Mouse (Mus musculus): Measurements from ENCODE around the gene Fryl.
"Not testable (repeated sequence)": the region's sequence is repeated elsewhere in the genome, so short reads cannot be mapped to it uniquely, and the experiment has no call there.

Gene Fryl

DNA sequence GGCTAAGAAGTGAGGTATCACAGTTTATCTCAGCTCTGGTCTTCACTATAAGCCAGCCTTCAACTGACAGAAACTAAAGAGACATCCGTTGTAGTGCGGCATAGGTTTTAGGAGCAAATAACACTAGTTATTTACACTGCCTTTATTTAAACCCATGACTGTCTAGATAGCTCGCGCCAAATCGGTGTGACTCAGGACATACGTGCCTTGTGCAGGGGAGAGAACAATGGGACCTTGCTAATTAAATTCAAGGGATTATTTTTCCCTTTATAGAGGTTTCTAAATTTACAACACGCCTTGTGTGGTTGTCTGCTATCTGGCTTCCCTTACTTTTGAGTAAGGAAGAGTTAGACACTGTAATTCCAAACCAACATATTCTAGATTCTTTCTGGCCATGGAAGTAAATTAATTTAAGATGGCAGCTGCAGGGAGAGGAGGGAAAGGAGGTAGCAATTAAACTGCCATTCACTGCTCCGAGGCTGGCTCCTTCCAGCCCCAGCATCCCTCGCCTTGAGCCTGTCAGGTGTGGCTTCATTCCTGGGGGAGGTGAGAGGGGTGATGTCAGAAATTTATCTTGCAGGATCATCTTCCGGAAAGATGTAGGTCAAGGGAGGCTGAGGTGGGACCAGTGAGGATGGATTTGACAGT lies 154.0 kb downstream of the Fryl start:
- no peak for DNase-seq (ENCODE audit: low spot score)

DNA sequence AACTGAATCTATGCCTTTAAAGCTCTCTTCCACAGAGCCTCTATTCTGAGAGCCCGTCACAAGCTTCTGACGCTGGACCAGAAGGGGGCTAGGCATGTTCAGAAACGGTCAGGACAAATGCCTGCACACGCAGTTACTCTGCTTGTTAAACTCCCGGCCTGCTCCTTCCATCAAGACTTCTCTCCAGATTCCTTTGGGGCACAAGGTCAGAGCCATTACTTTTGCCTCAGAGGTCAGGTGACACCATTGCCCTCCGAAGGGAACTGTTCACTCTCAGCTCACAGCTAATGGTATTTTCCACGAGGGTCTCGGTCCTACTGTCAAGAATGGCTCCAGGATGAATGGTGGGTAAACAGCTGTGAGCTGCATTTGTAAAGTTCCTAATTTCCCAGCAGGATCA lies 164.2 kb downstream of the Fryl start:
- peak; percentile 48 for DNase-seq (ENCODE audit: low spot score)

DNA sequence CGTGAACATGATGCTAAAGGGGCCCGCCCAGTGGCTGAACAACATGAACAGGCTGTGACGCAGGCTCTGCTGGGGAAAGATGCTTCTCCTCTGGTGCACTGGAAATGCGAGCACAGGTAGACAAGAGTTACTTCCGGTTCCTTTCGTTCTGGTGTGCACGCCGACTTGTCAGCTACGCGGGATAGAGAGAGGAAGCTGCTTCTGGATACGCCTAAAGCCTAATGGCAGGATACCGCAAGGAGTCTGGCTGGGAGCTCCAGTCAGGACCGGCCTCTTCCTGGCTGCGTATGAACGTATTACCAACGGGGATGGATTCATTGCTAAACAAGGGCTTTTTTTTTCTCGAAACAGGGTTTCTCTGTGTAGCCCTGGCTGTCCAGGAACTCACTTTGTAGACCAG lies 167.3 kb downstream of the Fryl start:
- DNase-seq (ENCODE audit: low spot score), result no peak

DNA sequence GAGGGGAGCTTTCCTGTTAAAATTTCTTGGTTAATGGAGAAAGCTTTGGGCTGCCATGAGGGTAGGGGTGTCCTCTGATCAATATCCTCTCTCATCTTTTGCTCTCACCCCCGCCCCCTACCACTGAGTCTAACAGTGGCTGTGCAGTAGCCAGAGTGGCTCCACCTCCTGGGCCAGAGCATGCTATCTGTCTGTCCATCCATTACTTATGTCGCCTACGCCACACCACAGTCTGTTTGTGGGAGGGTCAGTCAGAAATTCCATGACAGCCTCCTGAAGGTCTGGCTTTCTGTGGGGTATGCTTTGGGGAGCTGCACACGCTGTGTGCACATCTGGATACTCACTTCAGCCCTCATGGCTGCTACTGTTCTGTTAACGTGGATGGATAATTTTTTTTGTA lies 174.9 kb downstream of the Fryl start:
- no peak for DNase-seq (ENCODE audit: low spot score)

DNA sequence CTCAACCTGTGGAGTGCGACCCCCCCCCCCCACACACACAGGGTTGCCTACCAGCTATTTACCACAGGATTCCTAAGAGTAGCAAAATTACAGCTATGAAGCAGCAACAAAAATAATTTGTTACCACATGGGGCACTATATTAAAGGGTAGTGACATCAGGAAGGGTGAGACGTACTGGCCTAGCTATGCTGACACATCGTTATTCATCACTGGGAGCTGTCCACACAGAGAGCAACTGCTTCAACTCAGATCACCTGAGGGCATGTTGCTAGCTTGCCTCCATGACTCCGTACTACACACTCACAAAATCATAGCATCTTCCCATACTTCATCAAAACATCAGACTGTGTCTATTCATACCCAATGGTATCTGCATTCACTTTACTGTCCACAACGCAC lies 176.6 kb downstream of the Fryl start:
- no peak for DNase-seq (ENCODE audit: low spot score)

DNA sequence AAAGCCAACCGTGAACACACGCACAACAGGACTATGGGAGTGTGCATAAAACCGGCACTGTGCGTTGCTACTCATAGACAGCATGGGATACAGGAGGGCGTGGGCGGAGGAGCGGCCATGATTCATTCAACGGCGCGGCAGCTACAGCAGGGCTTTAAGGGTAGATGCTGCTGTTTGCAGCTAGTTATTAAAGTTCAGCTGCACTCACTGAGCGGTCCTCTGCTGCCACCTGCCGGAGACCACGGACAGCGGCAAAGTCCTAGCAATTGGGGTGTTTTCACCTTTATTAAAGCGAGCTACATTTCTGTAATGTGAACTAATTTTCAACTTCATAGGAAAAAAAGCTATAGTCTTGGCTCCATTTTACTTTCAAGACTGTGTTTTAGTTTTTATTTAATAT lies 185.1 kb downstream of the Fryl start:
- peak; percentile 88 for DNase-seq (ENCODE audit: low spot score)

DNA sequence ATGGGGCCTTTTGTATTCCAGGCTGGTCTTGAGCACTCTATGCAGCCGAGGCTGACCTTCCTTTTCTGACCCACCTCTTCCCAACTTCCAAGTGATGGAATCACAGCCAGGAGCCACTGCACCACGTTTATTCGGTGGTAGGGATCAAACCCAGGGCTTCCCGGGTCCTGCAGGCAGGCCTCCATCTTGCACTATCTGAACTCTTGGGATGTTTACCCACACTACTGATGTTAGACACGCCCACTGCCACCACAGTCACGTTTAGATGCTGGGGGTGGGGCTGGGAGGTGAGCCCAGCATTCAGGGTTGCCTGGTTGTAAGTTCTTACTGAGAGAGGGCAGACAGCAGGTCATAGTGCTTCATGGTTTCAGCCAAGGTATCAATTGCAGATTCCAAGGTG lies 189.5 kb downstream of the Fryl start:
- no peak for DNase-seq (ENCODE audit: low spot score)

DNA sequence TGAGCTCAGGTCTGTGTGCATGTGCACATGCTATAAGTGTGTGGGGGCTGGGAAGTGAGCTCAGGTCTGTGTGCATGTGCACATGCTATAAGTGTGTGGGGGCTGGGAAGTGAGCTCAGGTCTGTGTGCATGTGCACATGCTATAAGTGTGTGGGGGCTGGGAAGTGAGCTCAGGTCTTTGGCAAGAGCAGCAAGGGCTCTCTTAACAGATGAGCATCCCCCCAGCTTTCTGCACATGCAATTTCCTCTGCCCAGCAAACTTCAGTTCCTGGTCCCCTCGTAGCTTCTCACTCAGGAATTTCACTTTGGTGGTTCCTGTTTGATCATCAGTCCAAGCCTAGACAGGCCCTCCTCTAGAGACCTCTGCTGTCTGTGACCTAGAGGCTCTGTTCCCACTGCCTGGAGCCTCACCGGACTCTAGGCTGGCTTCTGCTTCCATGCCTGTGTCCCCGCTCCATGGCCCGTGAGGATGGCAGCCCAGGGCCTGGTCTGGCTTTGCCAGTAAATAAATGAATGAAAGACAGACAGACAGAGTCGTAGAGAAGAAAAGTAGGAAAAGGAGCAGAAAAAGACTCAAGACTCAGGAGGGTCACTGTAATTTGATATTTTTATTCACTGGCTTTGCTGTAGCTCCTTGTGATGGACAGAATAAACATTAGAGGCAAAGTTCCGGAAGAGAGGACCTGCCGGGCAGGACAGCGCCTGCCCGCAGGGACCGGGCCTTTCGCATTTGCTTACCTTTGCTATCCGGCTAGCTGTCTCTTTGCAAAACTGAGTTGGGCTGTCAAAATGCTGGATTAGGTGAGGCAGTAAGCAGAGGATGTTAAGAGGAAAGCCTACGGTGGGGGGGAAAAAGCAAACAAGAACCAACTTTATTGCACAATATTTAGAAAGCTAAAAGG lies 192.4 kb downstream of the Fryl start:
- DNase-seq (ENCODE audit: low spot score), result no peak

DNA sequence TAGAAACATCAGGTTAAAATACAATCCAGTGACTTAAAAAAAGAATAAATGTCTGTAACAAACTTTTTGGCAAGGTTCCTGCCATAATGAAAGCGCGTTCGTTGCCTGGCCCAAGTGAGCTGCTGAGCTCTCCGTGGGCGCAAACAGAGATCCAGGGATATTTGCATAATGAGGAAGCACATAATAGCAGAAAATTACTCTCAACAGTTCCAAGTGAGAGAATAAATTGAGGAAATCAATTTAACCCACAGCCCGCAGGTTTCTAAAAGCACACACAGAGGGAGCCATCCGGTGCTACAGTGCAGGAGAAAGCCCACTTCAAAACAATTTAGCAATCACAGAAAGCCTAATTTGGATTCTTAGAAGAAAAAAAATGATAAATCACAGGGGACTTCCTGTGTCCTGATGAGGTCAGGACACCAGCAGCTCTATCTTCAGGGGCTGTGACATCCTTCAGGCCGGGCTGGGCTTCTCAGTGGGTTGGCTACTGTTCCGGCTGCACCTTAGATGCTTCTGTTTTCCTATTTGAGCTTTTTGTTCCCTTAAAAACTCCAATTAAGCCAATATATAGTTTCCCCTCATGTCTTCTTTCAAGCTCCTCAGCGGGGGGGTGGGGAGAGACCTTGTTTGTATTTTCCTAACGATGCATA lies 194.8 kb downstream of the Fryl start:
- DNase-seq (ENCODE audit: low spot score), result no peak

DNA sequence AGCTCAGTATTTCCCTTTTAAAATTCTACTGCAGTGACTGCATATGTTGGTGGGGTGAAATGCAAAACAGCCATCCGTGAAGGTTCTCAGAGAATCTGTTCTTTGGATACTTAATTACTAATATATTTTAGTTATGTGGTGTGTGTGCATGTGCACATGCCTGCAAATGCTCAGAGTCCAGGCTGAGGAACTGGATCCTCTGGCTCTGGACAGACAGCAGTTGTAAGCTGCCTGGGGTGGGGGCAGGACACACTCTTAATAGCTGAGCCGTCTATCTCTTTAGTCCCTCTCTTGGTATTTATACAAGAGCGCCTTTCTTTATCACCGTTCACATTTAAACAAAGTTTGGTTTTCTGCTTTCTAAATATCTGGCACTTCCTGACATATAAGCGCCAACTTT lies 199.5 kb downstream of the Fryl start:
- DNase-seq (ENCODE audit: low spot score), result no peak

DNA sequence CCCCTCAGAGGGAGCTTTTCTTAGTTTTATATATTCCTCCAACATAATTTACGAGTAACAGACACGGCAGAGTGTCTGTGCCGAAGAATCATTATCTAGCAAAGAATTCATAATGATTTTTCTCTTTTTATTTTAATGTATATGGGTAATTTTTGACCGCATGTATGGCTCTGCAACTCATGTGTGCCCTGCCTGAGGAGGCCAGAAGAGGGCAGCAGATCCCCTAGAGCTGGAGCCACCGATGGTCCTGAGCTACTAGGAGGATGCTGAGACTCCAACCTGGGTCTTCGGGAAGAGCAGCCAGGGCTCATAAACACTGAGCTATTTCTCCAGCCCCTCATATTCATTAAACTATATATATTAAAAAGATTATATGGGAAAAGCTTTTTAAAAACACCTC lies 200.0 kb downstream of the Fryl start:
- no peak for DNase-seq (ENCODE audit: low spot score)

DNA sequence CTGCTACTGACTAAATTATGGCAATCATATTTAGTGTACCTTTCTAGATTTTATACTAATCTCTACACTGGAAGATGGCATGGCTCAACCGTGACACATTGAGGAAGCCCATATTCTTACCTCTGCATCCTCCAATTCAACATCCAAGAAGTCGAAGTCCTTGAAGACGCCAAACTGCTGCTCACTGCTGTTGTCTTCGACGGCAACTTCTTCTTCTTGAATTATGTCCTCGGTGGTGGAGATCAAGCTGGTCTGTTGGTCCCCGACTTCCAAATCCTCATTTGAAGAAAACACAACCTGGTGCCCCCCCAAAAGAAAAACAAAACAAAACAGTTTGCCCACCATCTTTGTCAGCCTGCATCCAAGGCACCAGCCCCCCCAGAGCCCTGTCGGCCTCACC lies 202.5 kb downstream of the Fryl start:
- no peak for DNase-seq (ENCODE audit: low spot score)

DNA sequence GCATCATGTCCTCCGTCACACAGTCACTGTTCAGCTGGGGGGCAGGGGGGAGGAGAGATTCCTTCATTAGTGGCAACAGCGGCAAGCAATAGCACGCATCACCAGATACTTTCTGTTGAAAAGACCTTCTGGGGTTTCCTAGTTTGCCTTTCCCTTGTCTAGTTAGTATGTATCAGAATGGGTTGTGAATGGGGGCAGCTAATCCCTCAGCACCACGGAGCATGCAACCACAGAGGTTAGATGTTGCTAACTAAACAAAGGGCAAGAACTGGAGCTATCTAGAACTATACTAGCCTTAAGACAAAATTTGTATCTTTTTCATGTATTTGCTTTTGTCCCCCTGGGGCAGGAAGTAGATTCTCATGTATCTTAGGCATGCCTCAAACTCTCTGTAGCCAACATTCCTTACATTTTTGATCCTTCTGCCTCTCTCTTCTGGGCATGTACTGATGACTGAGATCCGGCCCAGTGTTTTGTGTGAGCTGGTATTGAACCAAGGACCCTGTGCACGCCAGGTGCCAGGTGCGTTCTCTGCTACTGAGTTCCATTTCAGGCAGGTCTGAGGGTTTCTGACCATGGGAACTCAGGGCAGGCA lies 208.7 kb downstream of the Fryl start:
- no peak for DNase-seq (ENCODE audit: low spot score)

DNA sequence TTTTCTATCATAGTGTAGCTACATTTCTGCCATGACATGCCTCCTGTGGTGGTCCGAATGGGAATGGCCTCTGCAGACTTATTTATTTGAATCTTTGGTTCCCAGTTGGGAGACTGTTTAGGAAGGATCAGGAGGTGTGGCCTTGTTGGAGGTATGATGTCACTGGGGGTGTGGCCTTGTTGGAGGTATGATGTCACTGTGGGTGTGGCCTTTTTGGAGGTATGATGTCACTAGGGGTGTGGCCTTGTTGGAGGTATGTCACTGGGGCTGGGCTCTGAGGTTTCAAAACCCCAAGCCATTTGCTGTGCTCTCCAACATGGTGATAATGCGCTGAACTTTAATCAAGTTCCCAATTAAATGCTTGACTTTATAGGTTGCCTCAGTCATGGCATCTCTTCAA lies 212.4 kb downstream of the Fryl start:
- no peak for DNase-seq (ENCODE audit: low spot score)

DNA sequence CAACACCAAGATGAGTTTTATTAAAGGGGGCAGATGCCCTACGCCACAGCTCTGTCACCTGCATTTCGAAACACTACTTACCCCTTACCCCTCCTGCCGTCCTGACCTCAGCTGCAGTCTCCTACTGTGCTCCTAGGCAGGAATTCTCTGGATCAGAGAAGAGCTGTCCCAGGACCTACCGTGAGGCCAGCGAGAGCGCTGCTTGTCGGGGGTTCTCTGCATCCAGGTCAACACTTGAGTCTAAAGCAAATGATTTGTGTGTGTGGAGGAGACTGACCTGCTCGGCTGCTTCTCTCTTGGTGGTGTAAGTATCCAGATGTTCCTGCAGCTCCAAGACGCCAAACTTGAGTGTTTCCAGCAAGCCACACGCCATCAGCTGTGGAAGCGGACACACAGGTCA lies 223.9 kb downstream of the Fryl start:
- no peak for DNase-seq (ENCODE audit: low spot score)

DNA sequence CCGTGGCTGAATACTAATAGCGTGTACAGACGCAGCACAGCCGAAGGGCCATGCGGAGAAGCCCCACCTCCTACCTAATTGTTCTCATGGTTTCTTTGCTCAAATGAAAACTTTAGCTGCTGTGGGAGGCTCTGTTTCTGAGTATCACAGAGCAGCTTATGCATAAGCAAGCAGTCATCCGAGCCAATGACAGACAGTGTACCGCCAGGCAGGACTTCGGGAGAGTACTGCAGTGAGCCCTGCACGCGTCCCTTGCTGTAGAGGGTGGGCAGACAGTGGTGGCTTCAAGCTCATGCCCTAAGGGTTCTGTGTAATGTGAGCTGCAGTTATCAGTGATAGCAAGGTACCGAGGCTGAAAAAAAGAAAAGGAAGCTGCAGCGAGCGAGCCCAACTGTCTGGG lies 227.8 kb downstream of the Fryl start:
- DNase-seq (ENCODE audit: low spot score), result peak; percentile 14

DNA sequence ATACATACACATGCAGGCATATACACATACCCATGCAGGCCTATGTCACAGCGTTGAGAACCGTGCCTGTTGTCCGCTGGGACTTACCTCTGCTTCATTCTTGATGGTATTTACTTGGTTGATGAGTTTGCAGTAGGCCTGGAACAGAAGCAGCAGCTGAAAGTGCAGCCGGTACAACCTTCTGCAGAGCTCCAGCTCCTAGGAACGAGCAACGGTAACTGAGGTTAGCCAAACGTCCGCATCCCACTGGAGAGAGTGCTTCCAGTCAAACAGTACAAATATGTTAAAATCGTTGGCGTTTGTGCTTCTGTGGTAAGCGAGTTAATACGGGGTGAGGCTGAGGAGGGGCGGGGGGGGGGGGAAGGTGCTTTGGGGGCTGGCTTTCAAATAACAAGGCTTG lies 232.6 kb downstream of the Fryl start:
- DNase-seq (ENCODE audit: low spot score), result no peak

DNA sequence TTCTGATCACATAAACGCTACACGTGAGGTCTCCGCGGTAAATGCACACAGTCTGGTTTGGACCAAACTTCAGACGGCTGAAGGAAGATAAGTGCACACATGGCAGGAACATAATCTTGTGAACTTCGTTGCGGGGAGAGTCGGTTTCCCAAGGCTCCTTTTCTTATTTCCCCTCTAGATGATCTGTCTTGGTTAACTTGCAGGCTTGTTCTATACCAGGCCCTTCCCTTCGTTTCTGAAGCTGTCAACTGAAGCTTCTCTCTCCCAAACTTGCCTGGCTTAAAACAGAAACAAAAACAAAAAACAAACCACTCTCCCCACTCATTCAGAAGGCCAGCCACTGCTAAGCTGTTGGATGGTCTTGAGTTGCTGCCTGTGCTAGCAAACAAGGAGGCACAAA lies 241.7 kb downstream of the Fryl start:
- DNase-seq (ENCODE audit: low spot score), result no peak

DNA sequence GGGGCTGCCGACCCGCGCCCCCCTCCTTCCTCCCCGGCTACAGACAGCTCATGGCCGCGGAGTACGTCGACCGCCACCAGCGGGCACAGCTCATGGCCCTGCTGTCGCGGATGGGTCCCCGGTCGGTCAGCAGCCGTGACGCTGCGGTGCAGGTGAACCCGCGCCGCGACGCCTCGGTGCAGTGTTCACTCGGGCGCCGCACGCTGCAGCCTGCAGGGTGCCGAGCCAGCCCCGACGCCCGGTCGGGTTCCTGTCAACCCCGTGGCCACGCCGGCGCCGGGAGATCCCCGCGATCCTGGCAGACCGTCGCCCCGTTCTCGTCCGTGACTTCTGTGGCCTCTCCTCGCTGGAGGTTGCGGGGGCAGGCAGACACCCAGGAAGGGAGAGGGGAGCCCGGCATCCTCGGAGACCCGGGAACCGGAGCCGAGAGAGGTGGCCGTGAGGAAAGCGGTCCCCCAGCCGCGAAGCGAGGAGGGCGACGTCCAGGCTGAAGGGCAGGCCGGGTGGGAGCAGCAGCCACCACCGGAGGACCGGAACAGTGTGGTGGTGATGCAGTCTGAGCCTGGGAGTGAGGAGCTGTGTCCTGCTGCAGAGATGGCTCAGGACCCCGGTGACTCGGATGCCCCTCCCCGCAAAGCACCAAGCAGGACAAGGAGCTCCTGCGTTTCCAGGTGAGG lies 242.7 kb downstream of the Fryl start:
- peak; percentile 25 for DNase-seq (ENCODE audit: low spot score)

DNA sequence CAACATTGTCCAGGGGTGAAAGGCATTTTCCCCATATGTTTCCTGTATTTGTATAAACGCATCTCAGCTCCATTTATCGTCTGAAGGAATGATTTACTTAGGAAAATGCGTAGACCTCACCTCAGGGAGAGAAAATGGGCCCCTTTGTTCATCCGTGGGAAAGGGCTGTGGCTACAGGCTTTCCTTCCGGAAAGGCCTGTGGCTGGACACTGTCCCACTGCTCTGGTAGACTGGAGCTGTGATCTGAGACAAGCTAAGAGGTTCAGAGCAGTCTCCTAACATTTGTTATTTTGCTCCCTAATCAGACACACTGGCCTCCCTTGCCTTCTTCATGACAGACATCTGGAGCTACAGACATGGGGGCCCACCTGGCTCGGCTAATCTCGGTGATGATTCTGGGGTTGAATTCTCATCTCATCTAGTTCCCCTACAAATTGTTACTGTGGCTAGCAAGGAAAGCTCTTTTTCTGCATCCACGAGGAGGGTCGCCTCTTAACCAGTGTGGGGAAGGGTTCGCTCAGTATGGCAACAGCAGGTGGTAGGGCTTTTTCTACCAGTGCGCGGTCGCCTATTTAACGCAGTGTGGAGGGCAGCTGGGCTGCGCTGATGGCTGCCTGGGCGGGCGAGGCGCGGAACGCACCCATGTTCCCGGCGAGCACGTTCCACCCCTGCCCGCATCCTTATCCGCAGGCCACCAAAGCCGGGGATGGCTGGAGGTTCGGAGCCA lies 243.4 kb downstream of the Fryl start:
- peak; percentile 38 for DNase-seq (ENCODE audit: low spot score)

DNA sequence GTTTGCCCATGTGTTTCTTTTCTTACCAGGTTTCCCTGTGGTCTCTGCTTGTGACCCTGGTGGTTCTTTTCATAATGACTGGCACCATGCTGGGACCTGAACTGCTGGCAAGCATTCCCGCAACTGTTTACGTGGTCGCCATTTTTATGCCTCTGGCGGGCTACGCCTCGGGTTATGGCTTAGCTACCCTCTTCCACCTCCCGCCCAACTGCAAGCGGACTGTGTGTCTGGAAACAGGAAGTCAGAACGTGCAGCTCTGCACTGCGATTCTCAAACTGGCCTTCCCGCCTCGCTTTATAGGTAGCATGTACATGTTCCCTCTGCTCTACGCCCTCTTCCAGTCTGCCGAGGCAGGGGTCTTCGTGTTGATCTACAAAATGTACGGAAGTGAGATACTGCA lies 244.6 kb downstream of the Fryl start:
- not testable (repeated sequence) for DNase-seq (ENCODE audit: low spot score)

DNA sequence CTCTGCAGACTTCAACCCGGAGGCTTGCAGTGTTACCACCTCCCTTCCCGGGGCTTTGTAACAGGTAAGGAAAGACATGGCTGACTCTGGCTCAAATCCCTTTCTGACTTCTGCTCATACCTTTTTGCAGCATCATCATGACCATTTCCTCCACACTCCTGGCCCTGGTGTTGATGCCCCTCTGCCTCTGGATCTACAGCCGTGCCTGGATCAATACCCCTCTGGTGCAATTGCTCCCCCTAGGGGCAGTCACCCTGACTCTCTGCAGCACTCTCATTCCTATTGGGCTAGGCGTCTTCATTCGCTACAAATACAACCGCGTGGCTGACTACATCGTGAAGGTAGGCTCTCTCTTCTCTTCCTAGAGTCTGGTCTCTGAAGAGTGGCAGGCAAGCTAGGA lies 248.2 kb downstream of the Fryl start:
- peak; percentile 21 for DNase-seq (ENCODE audit: low spot score)
